Mouse (Mus musculus) layer of hippocampus, postnatal 25 days (tissue): Measurements from ENCODE around the gene Shroom4. TPM values are rescaled to one million over a fixed set of nuclear protein-coding genes. Genes with fewer than 3 reads are reported as not detected.
"Not testable (repeated sequence)": the region's sequence is repeated elsewhere in the genome, so short reads cannot be mapped to it uniquely, and the experiment has no call there.

Experiments used
- DNase-seq, 2 experiments: peaks; one replicate each; pipeline ENCODE4 v3.0.0; 2022; ENCODE audit warnings: mixed read lengths in 2 of 2, low spot score in 1 of 2; ENCODE audit errors: extremely low spot score in 1 of 2
- total RNA-seq, 2 experiments: library from RNA; stranded (reverse); gene quantifications; 2 replicates each; pipeline ENCODE4 v1.2.3; 2021

Gene Shroom4
- total RNA-seq: 1 to 10 TPM; 4.5 to 6.6 TPM

- peak; percentile 16 for DNase-seq
These were observed at the start of gene Shroom4 for GRCm38 (mm10) chrX:6399626-6400397. Gene Shroom4, plus strand, starts transcription at chrX:6399854.

DNA sequence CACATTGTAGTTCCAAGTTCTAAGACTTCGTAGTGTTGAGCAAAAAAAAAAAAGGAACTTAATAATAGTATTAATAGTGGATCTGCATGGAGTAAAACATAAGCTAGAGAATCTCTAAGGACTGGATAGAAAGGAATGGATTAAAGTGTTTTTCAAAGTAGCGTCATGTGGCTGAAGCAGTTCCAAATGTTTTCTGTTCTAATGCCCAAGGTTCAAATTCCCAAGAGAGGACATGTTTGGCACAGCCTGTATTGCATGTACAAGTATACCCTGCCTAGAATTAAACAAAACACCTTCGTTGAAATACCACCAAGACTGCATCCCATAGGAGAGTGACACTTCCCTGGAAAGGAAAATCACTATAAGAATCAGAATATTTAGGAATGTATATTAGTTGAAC, 42.8 kb upstream of the Shroom4 start:
- DNase-seq: no peak

GRCm38 (mm10) chrX:6357503-6358114, 42.0 kb upstream of the Shroom4 start:
- DNase-seq: no peak

DNA sequence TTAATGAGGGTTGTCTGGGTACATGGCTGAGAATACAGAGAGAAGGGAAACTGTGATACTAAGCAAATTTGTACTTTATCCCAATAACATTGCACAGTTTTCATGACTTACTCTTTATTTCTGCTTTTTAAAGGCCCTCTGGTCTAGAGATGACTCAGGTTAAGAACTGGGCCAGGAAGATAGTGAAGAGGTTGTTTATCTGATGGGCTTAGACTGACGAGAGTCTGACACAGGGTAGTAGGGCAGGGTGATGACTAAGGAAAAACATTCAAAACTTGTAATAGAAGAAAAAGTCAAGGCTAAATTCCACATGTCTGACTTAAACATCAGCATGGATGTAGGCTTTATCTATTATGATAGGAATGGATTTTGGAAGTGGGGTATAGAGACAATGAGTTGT, 30.8 kb upstream of the Shroom4 start:
- DNase-seq: no peak

- DNase-seq: no peak
These were observed 28.9 kb upstream of the Shroom4 start for GRCm38 (mm10) chrX:6370706-6371105.

- DNase-seq: no peak
These were observed 5.8 kb upstream of the Shroom4 start for GRCm38 (mm10) chrX:6393861-6394260.

GRCm38 (mm10) chrX:6399193-6399592, 461 bp upstream of the Shroom4 start:
- DNase-seq: no peak

DNA sequence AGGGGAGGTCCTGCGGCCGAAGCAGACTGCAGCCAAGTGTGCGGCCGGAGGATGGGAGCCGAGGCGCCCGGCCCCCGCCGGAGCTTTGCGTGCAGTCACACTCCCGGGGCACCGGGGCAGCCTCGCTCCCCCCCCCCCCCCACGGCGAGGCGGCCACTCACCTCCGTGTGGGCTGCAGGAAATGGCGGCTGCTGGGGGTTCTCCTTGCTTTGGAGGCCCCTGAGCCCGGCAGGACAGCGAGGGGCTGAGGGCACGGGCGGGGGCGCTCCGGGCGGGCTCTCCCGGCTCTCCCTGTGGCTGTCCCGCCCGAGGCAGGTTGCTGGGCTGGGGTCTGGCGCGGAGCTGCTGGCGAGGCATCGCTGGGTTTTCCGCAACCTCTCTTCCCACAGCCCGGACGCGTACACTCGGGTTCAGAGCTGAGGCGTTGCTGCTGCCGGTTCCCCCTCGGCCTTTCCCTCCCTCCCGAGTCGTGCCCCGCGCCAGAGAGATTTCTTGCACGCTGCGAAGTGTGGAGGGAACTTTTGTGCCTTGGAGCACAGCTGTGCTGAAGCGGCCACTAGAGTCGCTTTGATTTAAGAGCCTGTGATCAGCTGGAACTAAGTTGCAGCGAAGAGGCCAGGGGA, 855 bp downstream of the Shroom4 start:
- DNase-seq: peak; percentile 3 to 9

- no peak for DNase-seq
These were observed 3.3 kb downstream of the Shroom4 start for GRCm38 (mm10) chrX:6402921-6403320.

- DNase-seq: no peak
These were observed 9.5 kb downstream of the Shroom4 start for GRCm38 (mm10) chrX:6409114-6409513.

DNA sequence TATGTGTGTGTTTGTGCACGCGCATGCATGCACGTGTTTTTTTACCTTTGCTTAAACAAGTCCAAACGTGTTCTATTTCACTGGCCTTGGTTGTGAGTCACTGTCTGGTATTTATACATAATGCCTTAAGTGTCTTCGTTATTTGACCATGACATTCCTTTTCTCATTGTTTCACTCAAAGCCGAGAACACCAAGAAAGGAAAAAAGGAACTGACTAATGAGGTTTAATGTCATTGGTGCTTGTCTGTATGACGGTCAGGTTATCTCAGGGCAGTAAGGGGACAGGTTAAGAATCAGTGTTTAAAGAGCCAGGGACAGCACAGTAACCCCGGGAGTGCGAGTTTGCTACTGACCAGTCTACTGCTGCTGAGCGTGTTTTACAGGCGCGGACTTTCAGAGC, 15.8 kb downstream of the Shroom4 start:
- DNase-seq: no peak

GRCm38 (mm10) chrX:6415936-6416335, 16.3 kb downstream of the Shroom4 start:
- DNase-seq: no peak

GRCm38 (mm10) chrX:6418140-6418539, 18.5 kb downstream of the Shroom4 start:
- no peak for DNase-seq

- no peak for DNase-seq
These were observed 35.6 kb downstream of the Shroom4 start for GRCm38 (mm10) chrX:6435260-6435659.

DNA sequence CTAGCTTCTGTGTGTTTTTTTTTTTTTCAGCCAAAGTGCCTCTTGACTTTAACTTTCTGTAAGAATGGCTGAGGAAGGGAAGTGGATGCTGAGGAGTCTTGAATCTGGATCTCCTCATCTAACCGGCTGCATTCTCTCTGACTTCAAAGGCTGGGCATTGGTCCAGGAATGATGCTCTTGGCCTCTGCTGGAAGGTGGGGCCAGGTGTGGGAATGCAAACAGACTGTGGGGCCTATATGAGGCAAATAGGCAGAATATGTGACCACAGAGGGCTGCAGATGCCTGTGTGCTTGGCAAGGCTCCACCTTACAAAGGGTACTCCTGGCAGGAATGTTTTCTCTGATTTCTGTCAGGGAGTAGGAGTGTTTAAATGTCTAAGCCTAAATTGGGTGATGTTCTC, 46.8 kb downstream of the Shroom4 start:
- no peak for DNase-seq

DNA sequence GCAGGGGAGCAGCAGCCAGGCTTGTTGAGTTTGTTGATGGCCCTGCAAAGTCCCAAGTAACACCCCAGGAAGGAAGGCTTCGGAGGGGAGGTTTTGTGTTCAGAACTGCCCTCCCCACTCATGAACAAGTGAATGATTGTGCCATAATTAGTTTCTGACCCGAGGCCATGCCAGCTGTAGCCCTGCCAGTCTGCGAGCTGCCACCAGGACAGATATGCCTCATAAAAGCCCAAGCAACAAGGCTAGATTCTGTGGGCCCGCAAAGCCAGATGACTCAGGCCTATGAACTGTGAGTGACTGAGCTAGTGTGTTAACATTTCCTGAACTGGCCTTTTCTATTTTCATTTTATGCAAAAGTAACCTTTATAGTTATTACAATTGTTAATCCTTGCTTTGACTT, 48.3 kb downstream of the Shroom4 start:
- DNase-seq: peak in 1 of 2 experiments; percentile 4

DNA sequence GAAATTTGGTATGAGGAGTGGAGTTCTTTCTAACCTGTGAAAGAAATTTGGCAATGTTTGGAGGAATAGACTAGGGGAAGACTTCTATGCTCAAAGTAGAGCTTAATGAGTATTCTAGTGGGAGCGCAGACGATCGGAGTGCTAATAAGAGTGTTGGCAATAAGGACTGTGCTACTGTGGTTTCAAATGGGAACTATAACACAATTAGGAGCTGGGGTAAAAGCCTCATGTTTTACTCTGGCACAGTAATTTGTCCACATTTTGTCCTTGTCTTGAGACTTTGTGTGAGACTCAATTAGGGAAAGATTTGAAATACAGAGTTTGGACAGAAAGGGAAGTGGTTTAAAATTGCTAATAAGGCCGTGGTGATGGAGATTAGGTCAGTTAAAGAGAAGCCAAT, 53.6 kb downstream of the Shroom4 start:
- DNase-seq: no peak

GRCm38 (mm10) chrX:6469251-6469650, 69.6 kb downstream of the Shroom4 start:
- DNase-seq: not testable (repeated sequence)

DNA sequence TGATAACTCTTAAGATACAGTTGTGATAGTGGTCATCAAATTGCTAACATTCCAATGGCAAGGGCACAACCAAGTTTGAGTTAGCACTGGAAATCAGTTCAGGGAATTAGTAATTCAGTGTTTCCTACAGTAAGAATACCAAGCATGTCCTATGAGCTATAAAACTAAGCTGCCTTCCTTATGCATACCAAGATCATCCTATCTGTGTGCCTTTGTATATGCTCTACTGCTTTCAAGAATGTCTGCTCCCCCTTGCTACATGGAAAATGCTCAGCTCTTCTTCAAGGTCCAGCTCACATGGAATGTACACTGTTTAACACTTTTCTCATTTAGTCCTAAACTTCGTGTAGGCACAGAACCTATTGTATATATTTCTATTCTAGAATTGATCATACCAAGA, 72.9 kb downstream of the Shroom4 start:
- DNase-seq: not testable (repeated sequence)

GRCm38 (mm10) chrX:6475177-6475576, 75.5 kb downstream of the Shroom4 start:
- DNase-seq: no peak

GRCm38 (mm10) chrX:6482268-6482667, 82.6 kb downstream of the Shroom4 start:
- no peak for DNase-seq

DNA sequence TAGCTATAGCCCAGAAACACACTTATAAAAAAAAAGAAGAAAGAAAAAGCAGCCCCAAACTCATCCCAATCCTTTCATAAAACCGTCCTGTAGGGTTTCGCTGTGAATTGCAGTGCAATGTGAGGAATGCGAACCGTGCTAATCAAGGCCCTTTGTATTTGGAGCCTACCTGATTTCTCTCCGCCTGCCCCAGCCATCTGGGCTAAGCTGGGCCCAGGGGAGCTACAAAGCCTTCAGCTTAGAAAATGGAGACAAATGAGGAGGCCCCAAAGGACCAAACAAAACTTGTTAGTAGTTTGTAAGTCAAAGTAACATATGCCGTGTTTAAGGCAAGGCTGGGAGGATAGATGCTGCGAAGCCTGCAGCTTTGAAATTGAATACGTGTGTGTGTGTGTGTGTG, 84.2 kb downstream of the Shroom4 start:
- no peak for DNase-seq
